Mouse (Mus musculus): ENCODE data around the gene Pfkfb4. TPM values are rescaled to one million over a fixed set of nuclear protein-coding genes. Genes with fewer than 3 reads are reported as not detected.

The Pfkfb4 gene
- polyA plus RNA-seq, 1 experiment from 2014 or later, result 3.3 TPM

DNA sequence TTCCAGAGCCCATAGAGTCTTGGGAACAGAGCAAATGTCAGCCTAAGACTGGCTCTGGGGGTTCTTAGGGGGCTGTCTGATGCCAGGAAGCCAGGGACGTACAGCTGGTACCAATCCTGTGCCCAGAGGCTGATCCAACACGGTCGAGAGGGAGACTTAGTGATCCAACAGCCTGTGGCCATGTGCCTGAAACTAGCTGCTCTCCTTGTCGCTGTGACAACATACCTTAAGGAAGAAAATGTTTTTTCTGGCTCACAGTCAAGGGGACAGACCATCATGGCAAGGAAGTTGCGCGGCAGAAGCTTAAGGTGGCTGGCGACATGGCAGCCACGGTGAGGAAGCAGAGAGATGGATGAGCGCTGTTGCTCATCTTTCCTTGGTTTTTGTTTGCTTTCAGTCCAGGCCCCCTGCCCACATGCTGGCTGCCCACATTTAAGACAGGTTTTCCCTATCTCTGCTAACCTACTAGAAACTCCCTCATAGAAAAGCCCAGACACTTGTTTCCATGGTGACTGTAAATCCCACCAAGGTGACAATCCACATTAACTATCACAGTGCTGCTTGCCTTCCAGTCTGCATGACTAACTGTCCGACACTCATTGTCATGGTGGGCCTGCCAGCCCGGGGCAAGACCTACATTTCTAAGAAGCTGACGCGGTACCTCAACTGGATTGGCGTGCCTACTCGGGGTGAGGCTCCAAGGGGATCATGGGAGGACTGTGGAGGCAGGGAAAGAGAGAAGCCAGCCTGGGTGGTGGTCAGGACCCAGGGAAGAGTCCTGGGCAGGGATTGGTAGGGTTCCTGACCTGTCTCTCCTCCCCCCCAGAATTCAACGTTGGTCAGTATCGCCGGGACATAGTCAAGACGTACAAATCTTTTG lies 6.9 kb downstream of the Pfkfb4 start:
- no peak for ATAC-seq (replicated peaks; ENCODE audit: insufficient number of reproducible peaks, insufficient read depth, low FRiP score, low read depth)
- no peaks in the 10 kb centered on the region for H3K4me1 ChIP-seq (replicated peaks)
- H3K36me3 ChIP-seq, result no peaks in the 10 kb centered on the region
- no peaks in the 10 kb centered on the region for H3K9me3 ChIP-seq (replicated peaks)
- no peak overlapping the region for H3K27ac ChIP-seq
- H3K9ac ChIP-seq, result no peak overlapping the region
- WGBS, result 72% methylated on average over 19 of the region's 19 CpGs
- H3K27me3 ChIP-seq, result no peaks in the 10 kb centered on the region
- no peak overlapping the region for H3K4me3 ChIP-seq
- no peak overlapping the region for H3K4me2 ChIP-seq

DNA sequence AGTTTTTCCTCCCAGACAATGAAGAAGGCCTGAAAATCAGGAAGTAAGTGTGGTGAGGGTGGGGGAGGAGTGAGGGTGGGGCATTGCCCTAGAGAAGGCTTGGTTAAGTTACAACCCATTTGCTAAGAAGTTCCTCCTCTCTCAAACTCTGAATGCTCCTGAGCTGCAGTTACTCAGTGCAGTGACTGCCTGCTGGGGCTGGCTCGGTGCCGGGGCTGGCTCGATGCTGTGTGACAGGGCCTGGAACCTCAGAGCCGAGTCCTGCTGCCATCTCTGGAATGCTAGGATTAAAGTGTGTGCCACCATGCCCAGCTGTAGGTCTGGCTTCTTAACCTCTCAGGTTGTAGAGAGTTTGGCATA lies 7.6 kb downstream of the Pfkfb4 start:
- WGBS, result 64% methylated on average over 4 of the region's 4 CpGs
- no peak for ATAC-seq (replicated peaks; ENCODE audit: insufficient number of reproducible peaks, insufficient read depth, low FRiP score, low read depth)
- Histone ChIP-seq H3K4me1 (replicated peaks) (no peaks in the 10 kb centered on the region), H3K27me3 (no peaks in the 10 kb centered on the region), H3K4me3 (no peak overlapping the region), H3K4me2 (no peak overlapping the region), H3K9ac (no peak overlapping the region), H3K9me3 (replicated peaks) (no peaks in the 10 kb centered on the region), H3K36me3 (no peaks in the 10 kb centered on the region), H3K27ac (no peak overlapping the region)

DNA sequence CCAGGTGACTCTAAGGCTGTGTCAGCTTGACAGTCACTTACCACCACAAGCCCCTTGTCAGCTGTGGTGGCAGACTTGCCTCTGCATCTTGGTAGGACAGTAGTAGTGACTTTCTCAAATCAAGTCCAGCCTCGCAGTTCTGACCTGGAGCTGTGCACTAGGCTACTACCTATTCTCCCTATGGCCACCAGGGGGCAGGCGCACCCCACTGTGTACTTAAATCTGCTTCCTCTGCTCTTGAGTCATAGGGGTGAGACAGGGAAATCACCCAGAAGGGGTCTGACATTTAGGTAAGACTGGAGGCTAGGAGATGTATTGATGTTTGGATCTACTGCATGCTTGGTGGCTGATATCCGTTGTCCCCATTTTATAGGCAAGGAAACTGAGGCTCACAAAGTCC lies 9.1 kb downstream of the Pfkfb4 start:
- WGBS, result 4% methylated on average over 3 of the region's 3 CpGs
- Histone ChIP-seq H3K27me3 (no peaks in the 10 kb centered on the region), H3K4me2 (no peak overlapping the region), H3K9ac (no peak overlapping the region), H3K36me3 (no peaks in the 10 kb centered on the region), H3K4me1 (replicated peaks) (no peaks in the 10 kb centered on the region), H3K9me3 (replicated peaks) (no peaks in the 10 kb centered on the region), H3K27ac (no peak overlapping the region), H3K4me3 (no peak overlapping the region)
- ATAC-seq (replicated peaks; ENCODE audit: insufficient number of reproducible peaks, insufficient read depth, low FRiP score, low read depth), result no peak

GRCm38 (mm10) chr9:109003201-109003600 lies 11.6 kb downstream of the Pfkfb4 start:
- Histone ChIP-seq H3K4me3 (no peak overlapping the region), H3K4me1 (replicated peaks) (no peaks in the 10 kb centered on the region), H3K9ac (no peak overlapping the region), H3K4me2 (no peak overlapping the region), H3K27ac (no peak overlapping the region), H3K27me3 (no peaks in the 10 kb centered on the region), H3K36me3 (no peaks in the 10 kb centered on the region), H3K9me3 (replicated peaks) (no peaks in the 10 kb centered on the region)
- ATAC-seq (replicated peaks; ENCODE audit: insufficient number of reproducible peaks, insufficient read depth, low FRiP score, low read depth), result no peak
- WGBS, result 47% methylated on average over 2 of the region's 2 CpGs

DNA sequence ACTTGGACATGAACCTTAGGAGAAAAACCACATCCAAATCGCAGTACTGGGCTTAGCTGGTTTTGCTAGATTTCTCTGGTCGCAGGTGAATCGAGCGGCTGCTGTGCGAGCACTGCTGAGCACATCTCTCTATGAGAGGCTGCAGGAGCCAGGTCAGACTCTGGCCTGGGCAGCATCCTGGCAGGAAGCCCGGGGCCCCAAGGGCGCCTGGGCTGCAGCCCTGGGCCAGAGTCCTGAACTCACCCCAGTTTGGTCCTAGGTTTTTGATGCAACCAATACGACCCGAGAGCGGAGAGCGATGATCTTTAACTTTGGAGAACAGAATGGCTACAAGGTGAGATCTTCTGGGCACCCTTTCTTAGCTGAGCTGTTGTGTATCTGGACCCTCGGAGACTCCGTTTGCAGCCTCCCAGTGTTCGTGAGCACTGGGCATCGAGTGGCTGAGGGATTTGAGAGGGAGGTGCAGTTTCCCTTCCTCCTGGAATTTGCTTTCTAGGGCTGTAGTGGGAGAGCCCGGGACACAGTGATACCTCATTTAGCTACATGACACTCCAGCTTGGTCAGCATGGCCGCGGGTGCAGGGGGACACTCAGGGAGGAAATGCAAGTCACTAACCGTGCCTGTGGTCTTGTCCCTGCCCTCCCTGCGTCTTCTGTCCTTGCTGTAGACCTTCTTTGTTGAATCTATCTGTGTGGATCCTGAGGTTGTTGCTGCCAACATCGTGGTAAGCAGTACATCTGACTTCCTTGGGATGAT lies 15.6 kb downstream of the Pfkfb4 start:
- no peaks in the 10 kb centered on the region for H3K27me3 ChIP-seq
- no peak for ATAC-seq (replicated peaks; ENCODE audit: insufficient number of reproducible peaks, insufficient read depth, low FRiP score, low read depth)
- H3K4me3 ChIP-seq, result no peak overlapping the region
- no peak overlapping the region for H3K9ac ChIP-seq
- no peak overlapping the region for H3K27ac ChIP-seq
- H3K4me2 ChIP-seq, result no peak overlapping the region
- H3K36me3 ChIP-seq, result no peaks in the 10 kb centered on the region
- WGBS, result 64% methylated on average over 21 of the region's 21 CpGs
- H3K9me3 ChIP-seq (replicated peaks), result no peaks in the 10 kb centered on the region
- peaks cover 11% of the 10 kb centered on the region for H3K4me1 ChIP-seq (replicated peaks)

GRCm38 (mm10) chr9:109008081-109008480 lies 16.5 kb downstream of the Pfkfb4 start:
- Histone ChIP-seq H3K9me3 (replicated peaks) (no peaks in the 10 kb centered on the region), H3K36me3 (no peaks in the 10 kb centered on the region), H3K27ac (no peak overlapping the region), H3K27me3 (no peaks in the 10 kb centered on the region), H3K9ac (no peak overlapping the region), H3K4me1 (replicated peaks) (peaks cover 11% of the 10 kb centered on the region), H3K4me2 (no peak overlapping the region), H3K4me3 (no peak overlapping the region)
- no peak for ATAC-seq (replicated peaks; ENCODE audit: insufficient number of reproducible peaks, insufficient read depth, low FRiP score, low read depth)
- WGBS, result 69% methylated on average over 9 of the region's 9 CpGs

- 64% methylated on average over 9 of the region's 10 CpGs for WGBS
- no peaks in the 10 kb centered on the region for H3K36me3 ChIP-seq
Observed at GRCm38 (mm10) chr9:109008994-109009635, 17.5 kb downstream of the Pfkfb4 start.

GRCm38 (mm10) chr9:109009636-109010315 lies 18.2 kb downstream of the Pfkfb4 start:
- H3K9me3 ChIP-seq (replicated peaks), result no peaks in the 10 kb centered on the region
- WGBS, result 27% methylated on average over 17 of the region's 17 CpGs
- no peaks in the 10 kb centered on the region for H3K27me3 ChIP-seq
- H3K4me2 ChIP-seq, result peak overlapping the region; percentile 36
- peak; percentile 37; the same call in 1 of the 2 replicates for ATAC-seq (replicated peaks; ENCODE audit: insufficient number of reproducible peaks, insufficient read depth, low FRiP score, low read depth)
- H3K4me3 ChIP-seq, result no peak overlapping the region
- H3K36me3 ChIP-seq, result no peaks in the 10 kb centered on the region
- no peak overlapping the region for H3K27ac ChIP-seq
- H3K9ac ChIP-seq, result peak overlapping the region; percentile 19; the same call in 1 of the 2 replicates
- H3K4me1 ChIP-seq (replicated peaks), result peaks cover 11% of the 10 kb centered on the region

More at GRCm38 (mm10) chr9:109008994-109009635, 17.5 kb downstream of the Pfkfb4 start:
- ATAC-seq (replicated peaks; ENCODE audit: insufficient number of reproducible peaks, insufficient read depth, low FRiP score, low read depth), result no peak
- Histone ChIP-seq H3K4me1 (replicated peaks) (peaks cover 11% of the 10 kb centered on the region), H3K9ac (no peak overlapping the region), H3K4me3 (no peak overlapping the region), H3K9me3 (replicated peaks) (no peaks in the 10 kb centered on the region), H3K27ac (no peak overlapping the region), H3K27me3 (no peaks in the 10 kb centered on the region), H3K4me2 (no peak overlapping the region)

GRCm38 (mm10) chr9:109010316-109010690 lies 18.7 kb downstream of the Pfkfb4 start:
- no peaks in the 10 kb centered on the region for H3K36me3 ChIP-seq
- peaks cover 11% of the 10 kb centered on the region for H3K4me1 ChIP-seq (replicated peaks)
- WGBS, result 58% methylated on average over 14 of the region's 14 CpGs
- H3K27ac ChIP-seq, result no peak overlapping the region
- H3K9me3 ChIP-seq (replicated peaks), result no peaks in the 10 kb centered on the region
- no peak overlapping the region for H3K9ac ChIP-seq
- no peak overlapping the region for H3K4me3 ChIP-seq
- peak overlapping the region; percentile 36; the same call in 1 of the 2 replicates for H3K4me2 ChIP-seq
- no peak for ATAC-seq (replicated peaks; ENCODE audit: insufficient number of reproducible peaks, insufficient read depth, low FRiP score, low read depth)
- H3K27me3 ChIP-seq, result no peaks in the 10 kb centered on the region

- Histone ChIP-seq H3K36me3 (no peaks in the 10 kb centered on the region), H3K9me3 (replicated peaks) (no peaks in the 10 kb centered on the region), H3K9ac (no peak overlapping the region), H3K4me1 (replicated peaks) (no peaks in the 10 kb centered on the region), H3K27ac (no peak overlapping the region), H3K27me3 (no peaks in the 10 kb centered on the region), H3K4me3 (no peak overlapping the region), H3K4me2 (no peak overlapping the region)
- 42% methylated on average over 8 of the region's 8 CpGs for WGBS
- ATAC-seq (replicated peaks; ENCODE audit: insufficient number of reproducible peaks, insufficient read depth, low FRiP score, low read depth), result no peak
Observed at GRCm38 (mm10) chr9:109015397-109015796, 23.8 kb downstream of the Pfkfb4 start.
